Mouse (Mus musculus) forebrain, embryonic 10.5 days (tissue): Measurements from ENCODE around the gene Usp11. TPM values are rescaled to one million over a fixed set of nuclear protein-coding genes. Genes with fewer than 3 reads are reported as not detected.

ENCODE experiments used
- DNase-seq: peaks from one replicate; pipeline ENCODE4 v3.0.0-alpha.2; 2017; ENCODE audit warnings: low spot score; ENCODE audit errors: extremely low spot score
- H3K27ac ChIP-seq: fragments of 300-500 bp; sonication (generic); 2 replicates; pipeline ENCODE4 v1.5.1; 2016; ENCODE audit warnings: mild to moderate bottlenecking
- H3K27me3 ChIP-seq: fragments of 300-500 bp; sonication (generic); 2 replicates; pipeline ENCODE4 v1.6.1; 2016; ENCODE audit warnings: mild to moderate bottlenecking; ENCODE audit not compliant: poor library complexity, severe bottlenecking
- H3K36me3 ChIP-seq: fragments of 300-500 bp; sonication (generic); replicated peaks from 2 replicates; pipeline ENCODE4 v1.6.1; 2016; ENCODE audit warnings: mild to moderate bottlenecking, moderate library complexity
- H3K4me1 ChIP-seq: fragments of 300-500 bp; sonication (generic); 2 replicates; pipeline ENCODE4 v1.6.1; 2016
- H3K4me3 ChIP-seq: fragments of 300-500 bp; sonication (generic); 2 replicates; pipeline ENCODE4 v1.5.1; 2016; ENCODE audit warnings: mild to moderate bottlenecking, moderate library complexity
- H3K9me3 ChIP-seq: fragments of 300-500 bp; sonication (generic); 2 replicates; pipeline ENCODE4 v1.6.1; 2016; ENCODE audit warnings: mild to moderate bottlenecking, moderate library complexity
- WGBS: fragments of 180-500 bp; shearing (Covaris S2); methylation state at CpG from one replicate; pipeline ENCODE4 v1.1.7; 2016; 5-methylcytosine and 5-hydroxymethylcytosine counted together
- polyA plus RNA-seq: library from polyadenylated mRNA; unstranded; fragments of >200 nt; fragmentation: Nextera tagmentation; extraction: Ambion mirVana; gene quantifications from 2 replicates; pipeline ENCODE4 v1.2.1, GENCODE M21; 2016

Usp11 gene
- polyA plus RNA-seq = 51.7 and 54.1 TPM in 2 replicates

- H3K36me3 ChIP-seq = peaks cover 15% of the 10 kb centered on the region
- H3K9me3 ChIP-seq = no peaks in the 10 kb centered on the region
- peak; percentile 69 for DNase-seq
- H3K4me1 ChIP-seq = no peaks in the 10 kb centered on the region
- H3K4me3 ChIP-seq = peak within 1 kb of the TSS; percentile 63
- no peaks in the 10 kb centered on the region for H3K27me3 ChIP-seq
- H3K27ac ChIP-seq = peak within 1 kb of the TSS; percentile 87
- WGBS = 17% methylated on average over 32 of the region's 32 CpGs
Observed at GRCm38 (mm10) chrX:20703741-20704290, at the start of gene Usp11. Usp11 (plus strand) TSS chrX:20703906.

DNA sequence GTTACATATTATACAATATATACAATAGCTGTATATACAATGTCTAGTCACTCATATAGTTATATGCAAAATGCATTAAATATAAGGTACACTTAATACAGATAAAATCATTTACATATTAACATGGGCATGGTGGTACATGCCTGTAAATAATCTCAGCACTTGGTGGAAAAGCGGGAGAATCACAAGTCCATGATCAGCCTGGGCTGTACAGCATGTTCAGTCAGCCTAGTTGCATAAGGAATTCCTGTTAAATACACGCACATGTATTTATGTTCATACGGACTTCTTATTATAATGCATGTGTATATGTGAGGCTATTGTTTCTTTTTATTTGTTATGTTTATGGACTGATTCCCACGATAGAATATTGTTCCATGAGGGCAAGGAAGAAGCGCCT lies 46.1 kb upstream of the Usp11 start:
- H3K27me3 ChIP-seq = no peaks in the 10 kb centered on the region

DNA sequence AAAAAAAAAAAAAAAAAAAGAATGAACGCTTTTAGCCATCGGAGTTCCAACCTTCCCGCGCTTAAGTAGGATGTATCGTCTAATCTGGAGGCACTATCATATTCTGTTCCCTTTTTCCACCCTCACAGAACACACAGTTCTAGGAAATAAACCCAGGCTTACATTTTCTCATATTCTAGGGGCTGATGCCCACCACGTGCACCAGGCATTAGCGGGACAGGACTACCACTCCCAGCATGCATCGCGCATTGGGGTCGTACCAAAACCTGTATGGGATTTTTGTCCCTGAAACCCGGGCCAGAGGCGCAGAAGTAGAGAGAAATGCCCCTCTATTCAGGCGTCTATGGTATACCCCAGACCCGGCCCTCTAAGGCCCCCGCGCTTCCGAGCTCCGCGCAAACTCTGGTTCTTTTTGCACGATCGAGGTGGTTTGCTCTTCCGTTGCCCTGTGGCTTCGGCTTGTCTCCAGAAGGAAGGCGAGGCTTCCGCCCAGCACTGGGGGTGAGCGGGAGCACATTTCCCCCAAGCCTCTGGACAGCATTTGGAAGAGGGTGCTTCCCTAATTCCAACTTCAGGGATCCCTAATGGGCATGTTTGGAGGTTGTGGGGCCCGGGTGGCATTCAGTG lies 45.6 kb upstream of the Usp11 start, which contains the start of gene Uba1:
Gene Uba1 (plus strand): TSS at position 301 of the 627 bp plus-strand sequence.
- H3K4me3 ChIP-seq = peak within 1 kb of the TSS; percentile 59
- H3K27me3 ChIP-seq = no peaks in the 10 kb centered on the region
- 16% methylated on average over 27 of the region's 27 CpGs for WGBS
- peak within 1 kb of the TSS; percentile 79 for H3K27ac ChIP-seq
- no peaks in the 10 kb centered on the region for H3K36me3 ChIP-seq
- no peaks in the 10 kb centered on the region for H3K9me3 ChIP-seq
- peaks cover 6% of the 10 kb centered on the region for H3K4me1 ChIP-seq
- DNase-seq = peak; percentile 80

More for the DNA sequence above, 46.1 kb upstream of the Usp11 start:
- H3K9me3 ChIP-seq = no peaks in the 10 kb centered on the region
- H3K36me3 ChIP-seq = no peaks in the 10 kb centered on the region
- H3K4me3 ChIP-seq = peak overlapping the region; percentile 59
- H3K4me1 ChIP-seq = peaks cover 6% of the 10 kb centered on the region
- WGBS = 32% methylated on average over 5 of the region's 5 CpGs
- DNase-seq = no peak
- no peak overlapping the region for H3K27ac ChIP-seq

DNA sequence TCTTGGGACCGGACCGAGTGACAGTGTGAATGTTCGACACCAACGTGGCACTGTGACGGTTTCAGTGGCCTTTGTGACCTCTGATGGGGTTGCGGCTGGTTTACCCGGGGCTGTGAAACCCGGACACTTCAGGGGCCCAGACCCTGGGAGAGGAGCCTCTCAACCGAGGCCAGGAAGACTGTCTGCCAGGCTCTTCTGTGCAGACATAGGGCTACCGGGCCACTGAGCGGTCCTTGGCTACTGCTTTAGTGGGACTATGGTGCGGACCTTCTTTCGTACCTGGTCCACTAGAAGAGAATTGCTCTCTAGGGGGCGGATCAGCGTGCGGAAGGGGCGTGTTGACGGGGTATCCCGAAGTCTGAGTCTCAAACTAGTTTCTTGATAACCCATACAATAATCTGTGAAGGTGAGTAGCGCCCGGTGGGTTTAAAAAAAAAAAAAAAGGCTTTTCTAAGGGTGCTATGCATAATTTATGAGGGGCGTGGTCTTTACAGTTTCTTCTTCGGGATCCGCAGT lies 44.8 kb upstream of the Usp11 start:
- Histone ChIP-seq H3K4me1 (peaks cover 9% of the 10 kb centered on the region), H3K9me3 (no peaks in the 10 kb centered on the region), H3K27ac (peak overlapping the region; percentile 79), H3K27me3 (no peaks in the 10 kb centered on the region), H3K36me3 (no peaks in the 10 kb centered on the region), H3K4me3 (peak overlapping the region; percentile 59)
- 12% methylated on average over 24 of the region's 24 CpGs for WGBS
- peak; percentile 15 for DNase-seq

- H3K36me3 ChIP-seq = peaks cover 27% of the 10 kb centered on the region
- no peak overlapping the region for H3K27ac ChIP-seq
- H3K27me3 ChIP-seq = no peaks in the 10 kb centered on the region
- H3K4me3 ChIP-seq = peak overlapping the region; percentile 66; the same call in 1 of the 2 replicates
- WGBS = 26% methylated on average over 5 of the region's 5 CpGs
- peaks cover 10% of the 10 kb centered on the region for H3K4me1 ChIP-seq
- no peak for DNase-seq
- no peaks in the 10 kb centered on the region for H3K9me3 ChIP-seq
Observed at GRCm38 (mm10) chrX:20662317-20662715, 41.4 kb upstream of the Usp11 start.

DNA sequence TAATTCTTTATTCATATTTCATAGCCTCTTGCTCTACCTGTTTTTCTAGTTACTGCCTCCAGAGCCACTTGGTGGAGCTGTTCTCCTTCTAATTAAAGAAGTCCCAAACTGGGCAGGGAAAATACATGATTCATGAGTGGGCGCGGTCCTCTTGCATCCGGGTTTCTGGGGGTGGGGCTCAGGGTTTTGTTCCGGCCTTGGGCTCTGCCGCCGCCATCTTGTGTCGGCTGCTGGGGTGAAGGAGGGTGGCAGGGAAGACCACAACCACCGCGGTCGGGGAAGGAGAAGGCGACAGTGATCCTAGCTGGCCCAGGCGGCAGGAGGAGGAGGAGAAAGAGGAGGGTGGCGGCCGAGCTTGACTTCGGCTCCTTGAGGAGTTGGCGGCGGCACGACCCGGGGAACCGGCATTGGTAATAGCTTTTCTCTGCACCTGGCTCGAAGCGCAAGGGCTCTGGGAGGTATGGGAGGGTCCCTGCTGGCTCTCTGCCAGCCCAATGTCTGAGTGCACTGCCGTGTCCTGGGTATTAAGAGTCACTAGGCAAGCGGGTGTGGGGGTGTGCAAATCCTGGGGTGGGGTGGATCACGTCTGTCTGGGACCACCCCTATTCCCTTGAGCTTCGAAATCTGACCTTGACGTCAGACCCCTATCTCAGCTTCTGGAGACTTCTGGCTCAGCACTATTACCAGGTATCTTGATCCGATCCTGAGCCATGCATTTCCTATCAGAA lies 40.8 kb upstream of the Usp11 start:
- 14% methylated on average over 28 of the region's 28 CpGs for WGBS
- H3K27ac ChIP-seq = peak overlapping the region; percentile 90
- peaks cover 33% of the 10 kb centered on the region for H3K36me3 ChIP-seq
- H3K9me3 ChIP-seq = no peaks in the 10 kb centered on the region
- no peaks in the 10 kb centered on the region for H3K27me3 ChIP-seq
- H3K4me1 ChIP-seq = peaks cover 10% of the 10 kb centered on the region
- DNase-seq = peak; percentile 80
- H3K4me3 ChIP-seq = peak overlapping the region; percentile 66

GRCm38 (mm10) chrX:20663444-20663790 lies 40.3 kb upstream of the Usp11 start:
- Histone ChIP-seq H3K27me3 (no peaks in the 10 kb centered on the region), H3K4me1 (peaks cover 10% of the 10 kb centered on the region), H3K36me3 (peaks cover 38% of the 10 kb centered on the region), H3K4me3 (peak overlapping the region; percentile 66), H3K27ac (peak overlapping the region; percentile 90), H3K9me3 (no peaks in the 10 kb centered on the region)
- DNase-seq = no peak
- 19% methylated on average over 9 of the region's 9 CpGs for WGBS

- 16% methylated on average over 16 of the region's 16 CpGs for WGBS
- DNase-seq = peak; percentile 80
Observed at GRCm38 (mm10) chrX:20687519-20688067, 16.1 kb upstream of the Usp11 start, which contains the start of gene Cdk16. Cdk16 (plus strand) TSS chrX:20687954.

DNA sequence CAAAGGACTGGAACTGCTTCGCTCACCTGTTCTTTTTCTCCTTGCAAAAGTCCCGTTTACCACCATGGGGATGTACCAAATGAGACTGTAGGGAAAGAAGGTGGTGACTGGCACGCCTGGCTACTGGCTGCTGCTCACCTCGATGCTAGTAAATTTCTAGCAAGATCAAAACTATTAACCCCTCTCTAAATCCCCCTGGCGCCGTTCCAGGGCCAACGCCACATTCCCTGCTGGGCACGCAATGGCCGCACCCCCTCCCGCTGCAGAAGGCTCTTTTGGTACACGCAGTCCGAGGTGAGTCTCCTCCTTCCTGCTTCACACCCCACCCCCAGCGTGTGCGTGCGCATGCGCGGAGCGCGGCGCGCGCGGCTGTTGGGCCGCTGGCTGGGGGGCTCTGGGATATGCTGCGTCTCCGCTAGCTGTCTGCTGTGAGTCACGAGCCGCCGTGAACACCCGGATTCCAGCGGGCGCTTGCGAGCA lies 15.6 kb upstream of the Usp11 start:
- Histone ChIP-seq H3K27ac (peak overlapping the region; percentile 93), H3K4me1 (peaks cover 20% of the 10 kb centered on the region), H3K9me3 (no peaks in the 10 kb centered on the region), H3K4me3 (peak overlapping the region; percentile 67), H3K27me3 (no peaks in the 10 kb centered on the region), H3K36me3 (peaks cover 31% of the 10 kb centered on the region)
- peak; percentile 77 for DNase-seq
- WGBS = 13% methylated on average over 33 of the region's 33 CpGs

More at GRCm38 (mm10) chrX:20687519-20688067, 16.1 kb upstream of the Usp11 start, which contains the start of gene Cdk16:
- no peaks in the 10 kb centered on the region for H3K27me3 ChIP-seq
- peak within 1 kb of the TSS; percentile 67 for H3K4me3 ChIP-seq
- peaks cover 31% of the 10 kb centered on the region for H3K36me3 ChIP-seq
- no peaks in the 10 kb centered on the region for H3K9me3 ChIP-seq
- H3K4me1 ChIP-seq = peaks cover 20% of the 10 kb centered on the region
- peak within 1 kb of the TSS; percentile 93 for H3K27ac ChIP-seq

- peak overlapping the region; percentile 93 for H3K27ac ChIP-seq
- peaks cover 31% of the 10 kb centered on the region for H3K36me3 ChIP-seq
- DNase-seq = peak; percentile 62
- H3K27me3 ChIP-seq = no peaks in the 10 kb centered on the region
- no peaks in the 10 kb centered on the region for H3K9me3 ChIP-seq
- peaks cover 20% of the 10 kb centered on the region for H3K4me1 ChIP-seq
- 18% methylated on average over 29 of the region's 35 CpGs for WGBS
- H3K4me3 ChIP-seq = peak overlapping the region; percentile 67
Observed at GRCm38 (mm10) chrX:20688615-20689014, 15.1 kb upstream of the Usp11 start.

DNA sequence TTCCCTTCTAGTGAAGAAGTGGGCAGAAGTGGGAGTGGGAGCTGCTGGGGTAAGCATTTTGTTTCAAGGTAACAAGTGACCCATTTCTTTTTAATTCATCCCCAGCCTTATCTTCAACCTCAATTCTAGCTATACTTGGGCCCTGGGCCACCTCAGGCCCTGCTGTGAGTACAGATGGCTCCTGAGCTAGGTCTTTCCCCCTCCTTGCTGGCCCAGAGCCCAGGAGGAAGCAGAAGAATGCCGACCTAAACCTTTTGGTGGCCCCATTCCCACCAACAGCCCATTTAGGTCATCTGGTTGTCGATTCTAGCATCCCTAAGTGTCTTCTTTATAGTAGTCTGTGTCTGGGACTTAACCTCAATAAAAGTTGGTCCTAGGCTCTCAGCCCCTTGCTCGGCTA lies 12.1 kb upstream of the Usp11 start:
- H3K27ac ChIP-seq = no peak overlapping the region
- WGBS = 77% methylated on average over 3 of the region's 3 CpGs
- no peak for DNase-seq
- peaks cover 53% of the 10 kb centered on the region for H3K36me3 ChIP-seq
- no peak overlapping the region for H3K4me3 ChIP-seq
- peaks cover 19% of the 10 kb centered on the region for H3K4me1 ChIP-seq
- H3K27me3 ChIP-seq = no peaks in the 10 kb centered on the region
- H3K9me3 ChIP-seq = no peaks in the 10 kb centered on the region

GRCm38 (mm10) chrX:20692616-20693015 lies 11.1 kb upstream of the Usp11 start:
- H3K4me3 ChIP-seq = no peak overlapping the region
- peaks cover 12% of the 10 kb centered on the region for H3K4me1 ChIP-seq
- H3K9me3 ChIP-seq = no peaks in the 10 kb centered on the region
- no peak for DNase-seq
- WGBS = 94% methylated on average over 1 of the region's 1 CpGs
- no peak overlapping the region for H3K27ac ChIP-seq
- H3K27me3 ChIP-seq = no peaks in the 10 kb centered on the region
- H3K36me3 ChIP-seq = peaks cover 63% of the 10 kb centered on the region
